Mouse (Mus musculus): ENCODE data around the gene Cdkn2aip. TPM values are rescaled to one million over a fixed set of nuclear protein-coding genes. Genes with fewer than 3 reads are reported as not detected.

The Cdkn2aip gene
- total RNA-seq, 2 experiments from 2014 or later, result 5.0 TPM

DNA sequence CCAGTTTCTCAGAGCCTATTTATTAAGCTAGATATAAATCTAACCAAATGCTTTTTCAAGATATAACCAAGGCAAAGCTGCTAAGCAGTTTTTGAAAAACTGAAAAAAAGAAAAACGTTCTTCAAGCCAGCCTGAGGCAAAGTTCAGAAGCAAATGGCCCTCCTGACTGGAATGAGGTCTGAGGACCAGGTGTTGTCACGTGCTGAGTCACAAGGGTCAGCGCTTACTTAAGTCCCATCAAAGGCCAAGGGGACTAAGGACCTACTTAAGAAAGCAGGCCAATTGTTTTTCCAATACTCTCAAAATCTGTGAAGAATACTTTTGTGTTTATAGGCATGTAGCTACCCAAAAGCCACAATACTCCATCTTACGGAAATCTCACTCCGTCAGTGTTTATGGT, 50.5 kb downstream of the Cdkn2aip start:
- intact Hi-C loops (cut with DNase I), result no loop called here
- no peak for DNase-seq

DNA sequence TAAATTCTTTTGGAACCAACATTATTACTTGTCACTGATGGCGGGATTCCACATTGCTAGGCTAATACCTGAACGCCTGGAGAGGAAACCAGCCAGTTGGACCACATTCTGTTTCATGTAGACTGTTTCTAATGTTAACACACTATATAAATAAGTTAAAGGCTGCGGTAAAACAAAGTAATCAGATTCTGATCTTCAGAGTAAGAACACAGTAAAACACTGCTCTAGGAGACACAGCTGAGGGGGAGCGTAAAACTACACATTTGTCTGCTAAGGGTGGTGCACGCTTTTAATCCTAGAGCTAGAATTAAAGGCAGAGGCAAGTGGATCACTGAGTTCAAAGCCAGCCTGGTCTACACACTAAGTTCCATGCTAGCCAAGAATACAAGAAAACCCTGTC, 51.0 kb downstream of the Cdkn2aip start:
- no peak for DNase-seq
- intact Hi-C loops (cut with DNase I), result no loop called here

DNA sequence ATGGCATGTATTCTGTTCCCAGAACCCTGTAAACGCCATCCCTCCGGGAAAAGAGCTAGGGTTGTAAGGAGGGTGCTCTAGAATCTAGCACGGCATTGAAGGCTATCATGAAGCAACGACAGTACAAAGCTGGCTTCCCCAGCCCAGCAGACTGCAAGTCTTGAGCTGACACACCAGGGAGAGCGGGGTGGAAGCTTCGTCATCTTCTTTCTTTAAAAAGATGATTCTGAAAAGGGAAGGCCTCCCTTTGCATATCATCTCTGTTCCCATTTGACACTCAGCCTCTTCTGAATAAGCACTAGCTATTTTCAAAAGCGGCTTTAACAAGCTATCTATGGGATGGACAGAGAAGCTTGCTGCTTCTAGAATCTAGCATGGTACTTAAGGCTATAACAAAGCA, 53.3 kb downstream of the Cdkn2aip start:
- no peak for DNase-seq
- intact Hi-C loops (cut with DNase I), result no loop called here

DNA sequence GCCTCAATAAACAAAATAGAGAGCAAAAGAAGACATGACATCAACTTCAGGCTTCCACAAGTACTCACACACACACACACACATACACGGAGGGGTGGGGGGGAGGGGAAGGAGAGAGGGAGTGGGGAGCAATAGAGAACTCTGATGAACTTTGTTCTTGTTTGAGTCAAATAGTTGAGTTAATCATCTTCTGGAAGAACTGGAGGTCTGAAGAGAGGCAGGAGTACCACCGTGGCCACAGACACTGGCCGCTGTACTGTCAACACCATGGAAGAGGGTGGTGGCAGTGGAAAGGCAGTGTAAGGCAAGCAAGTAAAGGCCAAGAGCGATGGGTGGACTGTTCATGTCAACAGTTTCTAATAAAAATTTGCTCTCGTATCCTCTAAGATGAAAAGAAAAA, 54.3 kb downstream of the Cdkn2aip start:
- intact Hi-C loops (cut with DNase I), result no loop called here
- DNase-seq, result no peak

Other genes starting within 250 kb of the Cdkn2aip start
- gene Trappc11, start 180.5 kb downstream of the Cdkn2aip start, total RNA-seq (2021), result 10 to 100 TPM; 15.8 to 18.3 TPM
- 10 to 100 TPM; 25.9 to 30.5 TPM for gene Rwdd4a, start 180.3 kb downstream of the Cdkn2aip start, total RNA-seq (2021)
- 10 to 100 TPM; 13.5 to 15.6 TPM for gene Ing2, start 38.4 kb downstream of the Cdkn2aip start, total RNA-seq (2021)
- gene Cldn24, start 108.2 kb upstream of the Cdkn2aip start, total RNA-seq (2021), result not detected
- under 1 TPM in 1 of 2 experiments, not detected in 1; 0.69 TPM for gene Cldn22, start 110.5 kb upstream of the Cdkn2aip start, total RNA-seq (2021)